Mouse (Mus musculus) cerebellum, adult 2 months (tissue): Measurements from ENCODE around the gene 9130213A22Rik.

Source experiments
- CTCF ChIP-seq: fragments of 200-500 bp; IDR thresholded peaks from 2 replicates; pipeline ENCODE4 v1.5.1; 2011; ENCODE audit warnings: low read depth, mild to moderate bottlenecking, control low read depth, low read length, moderate library complexity, borderline replicate concordance; ENCODE audit not compliant: insufficient read depth
- POLR2A ChIP-seq: fragments of 200-500 bp; IDR thresholded peaks from 2 replicates; pipeline ENCODE4 v1.6.1; 2011; ENCODE audit warnings: low read length, control low read depth, borderline replicate concordance; ENCODE audit not compliant: insufficient read depth

DNA sequence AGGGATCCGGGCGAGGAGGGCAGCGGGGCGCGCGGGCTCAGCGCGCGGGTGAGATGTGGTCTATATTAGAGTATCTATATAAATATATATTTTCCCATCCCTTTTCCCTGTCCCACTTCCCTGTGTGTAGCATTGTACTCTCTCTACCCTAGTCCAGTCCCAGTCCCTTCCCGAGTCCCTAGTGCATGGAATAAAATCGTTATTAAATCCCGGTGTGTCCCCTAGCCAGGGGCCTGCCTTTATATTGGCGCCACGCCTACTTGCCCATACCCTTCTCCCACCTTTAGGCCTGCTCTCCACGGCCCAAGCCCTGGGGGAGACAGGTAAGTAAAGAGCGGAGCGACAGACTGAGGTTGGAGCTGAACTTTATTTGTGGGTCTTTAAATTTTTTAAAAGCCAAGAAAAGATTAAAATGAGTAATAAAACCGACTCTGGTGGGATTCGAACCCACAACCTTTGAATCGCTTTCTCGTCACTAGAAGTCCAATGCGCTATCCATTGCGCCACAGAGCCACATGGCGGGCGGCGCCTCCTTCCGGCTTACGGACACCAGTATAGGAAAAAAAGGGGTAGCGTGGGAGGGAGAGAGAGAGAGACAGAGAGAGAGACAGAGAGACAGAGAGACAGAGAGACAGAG, 785 bp upstream of the 9130213A22Rik start:
- no peak; the same call in 1 of the 2 replicates for TF ChIP-seq CTCF
- TF ChIP-seq POLR2A = no peak
